Mouse (Mus musculus) monocyte, adult 2 months (primary cell): ENCODE data around the gene Vill.

Experiments used
- DNase-seq, 2 experiments: peaks; one replicate each; pipeline ENCODE4 v3.0.0; 2022; ENCODE audit warnings: low spot score in 2 of 2, low read depth in 1 of 2

Vill gene

GRCm38 (mm10) chr9:119109685-119110353, 57.2 kb downstream of the Vill start:
- no peak for DNase-seq

GRCm38 (mm10) chr9:119110640-119111039, 58.1 kb downstream of the Vill start:
- DNase-seq, result no peak

GRCm38 (mm10) chr9:119114911-119115310, 62.3 kb downstream of the Vill start:
- DNase-seq, result no peak

GRCm38 (mm10) chr9:119119409-119120167, 67.0 kb downstream of the Vill start:
- DNase-seq, result no peak

GRCm38 (mm10) chr9:119120168-119120560, 67.6 kb downstream of the Vill start:
- DNase-seq, result no peak
